Mouse (Mus musculus): ENCODE measurements at regions not wholly inside any gene's neighbourhood (a gene's known extent, or its start where the extent isn't known, plus 50 kb on each side); places are given as distances from the start of the nearest gene placed in this dataset.

DNA sequence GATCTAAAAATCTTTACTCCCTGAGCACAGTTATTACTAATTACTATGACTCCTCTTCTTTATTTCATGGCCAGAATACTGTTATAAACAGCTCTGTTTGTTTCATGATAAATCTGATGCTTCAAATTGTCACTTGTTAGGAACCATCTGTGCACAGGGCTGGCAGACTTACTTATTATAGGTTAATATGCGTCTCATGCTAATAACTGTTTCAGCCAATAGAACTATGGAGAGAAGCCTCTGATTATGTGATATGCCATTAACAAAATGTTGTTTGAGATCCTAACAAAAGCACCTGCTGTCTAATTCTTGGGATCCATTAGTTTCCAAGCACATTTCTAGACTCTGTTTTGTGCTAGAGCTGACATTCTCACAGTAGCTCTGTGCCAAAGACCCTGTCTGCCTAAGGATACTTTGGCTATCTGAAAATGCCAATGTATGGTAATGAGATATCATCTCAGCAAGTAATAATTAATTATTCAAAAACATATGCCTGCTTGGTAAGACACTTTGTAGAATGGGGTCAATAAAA is 318.1 kb downstream of the Grb14 start:
- Histone ChIP-seq H3K4me1 (ENCODE audit: control insufficient read depth, insufficient read depth, low read length) (no peaks in the 10 kb centered on the region), H3K4me3 (ENCODE audit: insufficient read depth, low read length) (no peak overlapping the region), H3K27ac (ENCODE audit: insufficient read depth, low read length) (no peak overlapping the region)
- TF ChIP-seq CTCF (IDR thresholded peaks at IDR 0.05; ENCODE audit: extremely low read depth, insufficient read depth, low read length) (no peak), POLR2A (IDR thresholded peaks at IDR 0.05; ENCODE audit: extremely low read depth, insufficient read depth, low read length) (no peak)

DNA sequence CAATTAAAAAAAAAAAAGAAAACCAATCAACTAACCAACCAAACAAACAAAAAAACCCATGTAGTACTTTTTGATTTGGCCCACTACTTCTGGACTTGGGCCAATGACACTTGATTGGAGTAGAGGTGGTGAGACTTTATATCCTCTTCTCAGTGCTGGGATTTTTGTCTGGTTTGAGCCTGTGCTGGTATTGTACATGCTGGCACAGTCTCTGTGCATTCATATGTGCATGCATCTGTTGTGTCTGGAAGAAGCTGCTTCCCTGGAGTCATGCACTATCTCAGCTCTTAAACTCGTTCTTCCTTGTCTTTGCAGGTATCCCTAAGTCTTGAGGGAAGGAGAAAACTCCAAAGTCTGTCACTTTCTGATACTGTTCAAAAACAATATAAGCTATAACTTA is 328.8 kb downstream of the Grb14 start:
- TF ChIP-seq POLR2A (IDR thresholded peaks at IDR 0.05; ENCODE audit: extremely low read depth, insufficient read depth, low read length) (no peak), CTCF (IDR thresholded peaks at IDR 0.05; ENCODE audit: extremely low read depth, insufficient read depth, low read length) (no peak)
- no peaks in the 10 kb centered on the region for H3K4me1 ChIP-seq (ENCODE audit: control insufficient read depth, insufficient read depth, low read length)
- no peak overlapping the region for H3K4me3 ChIP-seq (ENCODE audit: insufficient read depth, low read length)
- no peak overlapping the region for H3K27ac ChIP-seq (ENCODE audit: insufficient read depth, low read length)

GRCm38 (mm10) chr2:64691444-64691843 is 333.3 kb downstream of the Grb14 start:
- no peak overlapping the region for H3K4me3 ChIP-seq (ENCODE audit: insufficient read depth, low read length)
- H3K4me1 ChIP-seq (ENCODE audit: control insufficient read depth, insufficient read depth, low read length) = no peaks in the 10 kb centered on the region
- no peak overlapping the region for H3K27ac ChIP-seq (ENCODE audit: insufficient read depth, low read length)
- TF ChIP-seq CTCF (IDR thresholded peaks at IDR 0.05; ENCODE audit: extremely low read depth, insufficient read depth, low read length) = no peak
- TF ChIP-seq POLR2A (IDR thresholded peaks at IDR 0.05; ENCODE audit: extremely low read depth, insufficient read depth, low read length) = no peak

DNA sequence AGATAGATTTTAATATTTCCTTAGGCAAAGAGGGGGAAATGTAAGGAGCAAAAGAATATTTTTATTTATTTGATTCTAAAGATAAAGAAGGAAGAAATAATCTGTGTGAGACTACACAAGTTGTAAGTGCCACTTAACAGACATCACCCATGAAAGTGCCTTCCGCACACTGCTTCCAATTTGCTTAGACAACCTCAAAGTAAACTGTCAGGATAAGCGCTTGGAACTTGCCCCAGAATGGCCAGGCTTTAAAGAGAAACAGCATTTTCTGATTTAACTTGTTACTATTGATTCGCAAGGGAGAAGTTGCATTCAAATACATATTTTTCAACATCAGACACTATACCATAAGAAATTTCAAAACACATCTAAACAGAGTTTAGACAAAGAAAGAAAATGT is 333.8 kb downstream of the Grb14 start:
- no peak for TF ChIP-seq POLR2A (IDR thresholded peaks at IDR 0.05; ENCODE audit: extremely low read depth, insufficient read depth, low read length)
- TF ChIP-seq CTCF (IDR thresholded peaks at IDR 0.05; ENCODE audit: extremely low read depth, insufficient read depth, low read length) = no peak
- H3K4me3 ChIP-seq (ENCODE audit: insufficient read depth, low read length) = no peak overlapping the region
- no peak overlapping the region for H3K27ac ChIP-seq (ENCODE audit: insufficient read depth, low read length)
- no peaks in the 10 kb centered on the region for H3K4me1 ChIP-seq (ENCODE audit: control insufficient read depth, insufficient read depth, low read length)

GRCm38 (mm10) chr2:64686781-64687180 is 338.0 kb downstream of the Grb14 start:
- Histone ChIP-seq H3K4me1 (ENCODE audit: control insufficient read depth, insufficient read depth, low read length) (no peaks in the 10 kb centered on the region), H3K27ac (ENCODE audit: insufficient read depth, low read length) (no peak overlapping the region), H3K4me3 (ENCODE audit: insufficient read depth, low read length) (no peak overlapping the region)
- TF ChIP-seq POLR2A (IDR thresholded peaks at IDR 0.05; ENCODE audit: extremely low read depth, insufficient read depth, low read length) (no peak), CTCF (IDR thresholded peaks at IDR 0.05; ENCODE audit: extremely low read depth, insufficient read depth, low read length) (no peak)

- H3K4me3 ChIP-seq (ENCODE audit: insufficient read depth, low read length) = no peak overlapping the region
- TF ChIP-seq CTCF (IDR thresholded peaks at IDR 0.05; ENCODE audit: extremely low read depth, insufficient read depth, low read length) = no peak
- TF ChIP-seq POLR2A (IDR thresholded peaks at IDR 0.05; ENCODE audit: extremely low read depth, insufficient read depth, low read length) = no peak
- no peak overlapping the region for H3K27ac ChIP-seq (ENCODE audit: insufficient read depth, low read length)
- no peaks in the 10 kb centered on the region for H3K4me1 ChIP-seq (ENCODE audit: control insufficient read depth, insufficient read depth, low read length)
Measured at GRCm38 (mm10) chr2:64649614-64650013, 375.2 kb downstream of the Grb14 start.

GRCm38 (mm10) chr2:64616931-64617330 is 407.9 kb downstream of the Grb14 start:
- no peaks in the 10 kb centered on the region for H3K4me1 ChIP-seq (ENCODE audit: control insufficient read depth, insufficient read depth, low read length)
- no peak overlapping the region for H3K4me3 ChIP-seq (ENCODE audit: insufficient read depth, low read length)
- no peak overlapping the region for H3K27ac ChIP-seq (ENCODE audit: insufficient read depth, low read length)
- TF ChIP-seq POLR2A (IDR thresholded peaks at IDR 0.05; ENCODE audit: extremely low read depth, insufficient read depth, low read length) = no peak
- no peak for TF ChIP-seq CTCF (IDR thresholded peaks at IDR 0.05; ENCODE audit: extremely low read depth, insufficient read depth, low read length)

- no peak for TF ChIP-seq CTCF (IDR thresholded peaks at IDR 0.05; ENCODE audit: extremely low read depth, insufficient read depth, low read length)
- no peak for TF ChIP-seq POLR2A (IDR thresholded peaks at IDR 0.05; ENCODE audit: extremely low read depth, insufficient read depth, low read length)
- no peaks in the 10 kb centered on the region for H3K4me1 ChIP-seq (ENCODE audit: control insufficient read depth, insufficient read depth, low read length)
- no peak overlapping the region for H3K4me3 ChIP-seq (ENCODE audit: insufficient read depth, low read length)
- H3K27ac ChIP-seq (ENCODE audit: insufficient read depth, low read length) = no peak overlapping the region
Measured at GRCm38 (mm10) chr2:64606864-64607263, 417.9 kb downstream of the Grb14 start.

- no peak for TF ChIP-seq POLR2A (IDR thresholded peaks at IDR 0.05; ENCODE audit: extremely low read depth, insufficient read depth, low read length)
- TF ChIP-seq CTCF (IDR thresholded peaks at IDR 0.05; ENCODE audit: extremely low read depth, insufficient read depth, low read length) = no peak
- Histone ChIP-seq H3K4me3 (ENCODE audit: insufficient read depth, low read length) (no peak overlapping the region), H3K27ac (ENCODE audit: insufficient read depth, low read length) (no peak overlapping the region), H3K4me1 (ENCODE audit: control insufficient read depth, insufficient read depth, low read length) (no peaks in the 10 kb centered on the region)
Measured at GRCm38 (mm10) chr2:64582258-64582657, 442.5 kb downstream of the Grb14 start.

DNA sequence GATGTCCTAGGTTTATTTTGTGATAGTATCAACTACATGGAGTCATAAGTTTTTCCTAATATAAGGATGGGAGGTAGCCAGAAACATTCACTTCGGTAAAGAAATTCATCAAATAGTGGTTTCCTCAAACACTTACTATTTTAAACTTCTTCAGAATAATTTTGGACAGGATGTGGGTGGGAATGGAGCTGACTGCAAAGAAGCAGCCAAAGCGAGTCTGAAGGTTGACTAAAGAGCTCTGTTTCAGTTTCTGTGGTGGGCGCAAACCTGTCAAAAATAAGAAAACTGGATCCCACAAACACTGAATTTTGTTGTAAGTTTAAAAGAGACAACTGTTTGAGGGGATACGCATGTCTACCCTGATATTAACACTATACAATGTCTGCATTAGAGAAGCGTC is 438.2 kb upstream of the Fign start:
- no peak overlapping the region for H3K27ac ChIP-seq (ENCODE audit: insufficient read depth, low read length)
- H3K4me1 ChIP-seq (ENCODE audit: control insufficient read depth, insufficient read depth, low read length) = no peaks in the 10 kb centered on the region
- no peak for TF ChIP-seq POLR2A (IDR thresholded peaks at IDR 0.05; ENCODE audit: extremely low read depth, insufficient read depth, low read length)
- TF ChIP-seq CTCF (IDR thresholded peaks at IDR 0.05; ENCODE audit: extremely low read depth, insufficient read depth, low read length) = no peak
- no peak overlapping the region for H3K4me3 ChIP-seq (ENCODE audit: insufficient read depth, low read length)

Measured in cortical plate, adult 2 months (tissue).